Mouse (Mus musculus): Measurements from ENCODE around the gene Alg5. TPM values are rescaled to one million over a fixed set of nuclear protein-coding genes. Genes with fewer than 3 reads are reported as not detected.

The Alg5 gene
- polyA plus RNA-seq, 1 experiment from 2014 or later = 19.0 TPM

DNA sequence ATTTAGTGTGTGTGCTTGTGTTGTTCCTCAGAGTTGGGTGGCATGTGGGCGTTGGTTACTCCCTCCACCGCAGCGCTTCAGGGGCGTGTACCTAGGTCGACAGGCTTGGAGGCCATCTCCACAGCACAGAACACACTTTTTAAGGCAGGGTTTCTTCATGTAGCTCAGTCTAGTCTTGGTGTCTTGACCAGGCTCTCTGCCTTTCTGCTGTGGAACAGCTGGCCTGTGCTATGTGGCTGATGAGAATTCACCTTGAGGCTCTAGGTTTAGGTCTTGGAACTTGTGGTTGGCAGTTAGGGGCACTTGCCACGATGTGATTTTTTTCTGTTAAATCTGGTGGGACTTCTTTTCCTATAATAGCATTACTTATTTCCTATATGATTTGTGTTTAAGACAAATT, 21.1 kb upstream of the Alg5 start, which contains the start of gene Gm21958:
TSS of gene Gm21958 (minus strand) at position 101 of the 400 bp plus-strand sequence.
- Histone ChIP-seq H3K4me3 (ENCODE audit: low read depth, low read length) (no peak within 1 kb of the TSS), H3K9ac (ENCODE audit: low read depth, low read length) (no peak within 1 kb of the TSS), H3K27me3 (ENCODE audit: control insufficient read depth, insufficient read depth, low read depth, low read length) (no peaks in the 10 kb centered on the region), H3K27ac (ENCODE audit: low read length) (no peak within 1 kb of the TSS), H3K36me3 (ENCODE audit: control insufficient read depth, insufficient read depth) (peaks cover 35% of the 10 kb centered on the region), H3K4me2 (ENCODE audit: low read depth, low read length) (no peak within 1 kb of the TSS), H3K4me1 (ENCODE audit: control insufficient read depth, low read depth, low read length) (no peaks in the 10 kb centered on the region), H3K9me3 (replicated peaks; ENCODE audit: control insufficient read depth, low read length) (no peaks in the 10 kb centered on the region)
- no peak for ATAC-seq (ENCODE audit: low read depth)
- WGBS (ENCODE audit: insufficient replicate concordance) = 72% methylated on average over 6 of the region's 6 CpGs

GRCm38 (mm10) chr3:54715461-54715860, 19.9 kb upstream of the Alg5 start:
- Histone ChIP-seq H3K4me3 (ENCODE audit: low read depth, low read length) (no peak overlapping the region), H3K27ac (ENCODE audit: low read length) (no peak overlapping the region), H3K4me1 (ENCODE audit: control insufficient read depth, low read depth, low read length) (no peaks in the 10 kb centered on the region), H3K9ac (ENCODE audit: low read depth, low read length) (no peak overlapping the region), H3K9me3 (replicated peaks; ENCODE audit: control insufficient read depth, low read length) (no peaks in the 10 kb centered on the region), H3K27me3 (ENCODE audit: control insufficient read depth, insufficient read depth, low read depth, low read length) (no peaks in the 10 kb centered on the region), H3K36me3 (ENCODE audit: control insufficient read depth, insufficient read depth) (peaks cover 29% of the 10 kb centered on the region), H3K4me2 (ENCODE audit: low read depth, low read length) (no peak overlapping the region)
- 86% methylated on average over 6 of the region's 6 CpGs for WGBS (ENCODE audit: insufficient replicate concordance)
- ATAC-seq (ENCODE audit: low read depth) = no peak

DNA sequence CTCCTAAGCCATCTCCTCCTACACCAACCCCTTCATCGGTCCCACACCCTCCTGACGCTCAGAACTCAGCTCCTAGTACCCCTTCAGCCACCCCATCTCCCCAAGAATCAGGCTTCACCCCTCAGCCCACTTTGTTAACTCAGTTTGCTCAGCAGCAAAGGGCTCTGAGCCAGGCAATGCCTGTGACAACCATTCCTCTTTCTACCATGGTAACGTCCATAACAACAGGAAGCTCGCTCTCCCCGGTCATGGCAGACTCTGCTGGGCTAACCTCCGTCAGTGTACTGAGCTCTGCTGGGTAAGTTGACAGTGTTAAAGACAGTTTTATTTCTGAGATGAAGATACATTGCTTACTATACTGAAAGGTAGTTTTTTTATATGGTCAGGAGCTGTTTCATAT, 18.0 kb upstream of the Alg5 start:
- H3K27ac ChIP-seq (ENCODE audit: low read length) = no peak overlapping the region
- 78% methylated on average over 6 of the region's 6 CpGs for WGBS (ENCODE audit: insufficient replicate concordance)
- H3K27me3 ChIP-seq (ENCODE audit: control insufficient read depth, insufficient read depth, low read depth, low read length) = no peaks in the 10 kb centered on the region
- no peaks in the 10 kb centered on the region for H3K9me3 ChIP-seq (replicated peaks; ENCODE audit: control insufficient read depth, low read length)
- no peak overlapping the region for H3K4me3 ChIP-seq (ENCODE audit: low read depth, low read length)
- no peak overlapping the region for H3K9ac ChIP-seq (ENCODE audit: low read depth, low read length)
- no peak for ATAC-seq (ENCODE audit: low read depth)
- H3K4me2 ChIP-seq (ENCODE audit: low read depth, low read length) = no peak overlapping the region
- no peaks in the 10 kb centered on the region for H3K4me1 ChIP-seq (ENCODE audit: control insufficient read depth, low read depth, low read length)
- H3K36me3 ChIP-seq (ENCODE audit: control insufficient read depth, insufficient read depth) = peaks cover 27% of the 10 kb centered on the region

DNA sequence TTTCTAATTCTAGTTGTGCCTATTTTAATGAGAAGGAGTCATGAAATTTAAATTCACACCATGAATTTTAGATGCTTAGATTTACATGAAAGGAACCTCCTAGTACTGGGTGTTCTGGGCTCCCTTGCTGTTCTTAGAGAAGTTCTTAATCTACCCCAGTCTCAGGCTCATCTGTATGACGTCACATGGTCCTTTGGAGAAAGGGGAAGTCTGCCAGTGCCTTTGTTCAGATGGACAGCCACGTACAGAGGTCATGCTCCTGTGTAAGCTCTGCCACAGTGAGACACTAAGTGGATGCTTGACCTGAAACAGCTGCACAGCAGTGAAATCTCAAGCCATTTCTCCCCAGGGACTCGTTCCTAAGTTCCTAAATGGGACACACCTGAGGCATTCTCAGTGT, 16.4 kb upstream of the Alg5 start:
- H3K9ac ChIP-seq (ENCODE audit: low read depth, low read length) = no peak overlapping the region
- H3K4me3 ChIP-seq (ENCODE audit: low read depth, low read length) = no peak overlapping the region
- ATAC-seq (ENCODE audit: low read depth) = no peak
- H3K4me1 ChIP-seq (ENCODE audit: control insufficient read depth, low read depth, low read length) = no peaks in the 10 kb centered on the region
- peaks cover 26% of the 10 kb centered on the region for H3K36me3 ChIP-seq (ENCODE audit: control insufficient read depth, insufficient read depth)
- no peaks in the 10 kb centered on the region for H3K9me3 ChIP-seq (replicated peaks; ENCODE audit: control insufficient read depth, low read length)
- H3K27ac ChIP-seq (ENCODE audit: low read length) = no peak overlapping the region
- no peaks in the 10 kb centered on the region for H3K27me3 ChIP-seq (ENCODE audit: control insufficient read depth, insufficient read depth, low read depth, low read length)
- H3K4me2 ChIP-seq (ENCODE audit: low read depth, low read length) = no peak overlapping the region
- 49% methylated on average over 3 of the region's 3 CpGs for WGBS (ENCODE audit: insufficient replicate concordance)

DNA sequence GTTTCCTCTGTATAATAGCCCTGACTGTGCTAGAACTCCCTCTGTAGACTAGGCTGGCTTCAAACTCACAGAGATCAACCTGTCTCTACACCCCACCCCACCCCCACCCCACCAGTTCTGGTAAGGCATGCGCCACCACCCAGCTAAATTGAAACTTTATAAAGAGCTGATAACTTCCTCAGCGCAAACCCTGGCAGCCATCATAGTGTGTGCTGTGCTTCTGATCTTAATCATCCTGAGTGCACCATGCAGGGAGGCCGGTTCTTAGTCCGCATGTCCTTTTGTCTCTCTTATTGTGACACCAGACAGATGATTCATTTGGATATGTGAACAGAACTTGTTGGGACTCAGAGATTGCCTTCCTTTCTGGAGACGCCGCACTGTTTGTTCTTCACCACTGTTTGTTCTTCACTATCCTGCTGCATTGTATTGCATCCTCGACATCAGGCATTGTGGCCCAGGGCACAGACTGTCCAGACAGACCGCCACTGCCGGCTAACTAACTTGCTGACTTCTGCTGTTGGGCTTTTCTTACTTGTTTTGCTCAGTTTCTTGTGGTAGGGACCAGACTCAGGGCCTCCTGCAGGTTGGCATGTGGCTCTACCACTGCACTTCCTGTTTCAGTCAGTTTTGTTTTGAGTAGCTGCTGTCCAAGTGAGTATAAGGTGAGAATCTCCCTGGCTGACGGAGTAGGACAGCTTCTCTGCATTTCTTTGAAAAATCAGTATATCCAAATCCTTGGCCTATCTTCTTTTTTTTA, 11.4 kb upstream of the Alg5 start:
- H3K4me2 ChIP-seq (ENCODE audit: low read depth, low read length) = no peak overlapping the region
- no peaks in the 10 kb centered on the region for H3K4me1 ChIP-seq (ENCODE audit: control insufficient read depth, low read depth, low read length)
- H3K4me3 ChIP-seq (ENCODE audit: low read depth, low read length) = no peak overlapping the region
- 47% methylated on average over 10 of the region's 10 CpGs for WGBS (ENCODE audit: insufficient replicate concordance)
- no peak overlapping the region for H3K27ac ChIP-seq (ENCODE audit: low read length)
- 0 out of 2 replicates have a peak, but pooled peaks have one; percentile 30 for ATAC-seq (ENCODE audit: low read depth)
- no peak overlapping the region for H3K9ac ChIP-seq (ENCODE audit: low read depth, low read length)
- no peaks in the 10 kb centered on the region for H3K27me3 ChIP-seq (ENCODE audit: control insufficient read depth, insufficient read depth, low read depth, low read length)
- H3K9me3 ChIP-seq (replicated peaks; ENCODE audit: control insufficient read depth, low read length) = no peaks in the 10 kb centered on the region
- peaks cover 30% of the 10 kb centered on the region for H3K36me3 ChIP-seq (ENCODE audit: control insufficient read depth, insufficient read depth)

- Histone ChIP-seq H3K27me3 (ENCODE audit: control insufficient read depth, insufficient read depth, low read depth, low read length) (no peaks in the 10 kb centered on the region), H3K36me3 (ENCODE audit: control insufficient read depth, insufficient read depth) (peaks cover 42% of the 10 kb centered on the region), H3K9me3 (replicated peaks; ENCODE audit: control insufficient read depth, low read length) (no peaks in the 10 kb centered on the region), H3K27ac (ENCODE audit: low read length) (no peak overlapping the region), H3K4me3 (ENCODE audit: low read depth, low read length) (no peak overlapping the region), H3K4me2 (ENCODE audit: low read depth, low read length) (no peak overlapping the region), H3K4me1 (ENCODE audit: control insufficient read depth, low read depth, low read length) (no peaks in the 10 kb centered on the region), H3K9ac (ENCODE audit: low read depth, low read length) (no peak overlapping the region)
- WGBS (ENCODE audit: insufficient replicate concordance) = 52% methylated on average over 2 of the region's 2 CpGs
- no peak for ATAC-seq (ENCODE audit: low read depth)
These were observed 10.0 kb upstream of the Alg5 start for GRCm38 (mm10) chr3:54725344-54725743.

DNA sequence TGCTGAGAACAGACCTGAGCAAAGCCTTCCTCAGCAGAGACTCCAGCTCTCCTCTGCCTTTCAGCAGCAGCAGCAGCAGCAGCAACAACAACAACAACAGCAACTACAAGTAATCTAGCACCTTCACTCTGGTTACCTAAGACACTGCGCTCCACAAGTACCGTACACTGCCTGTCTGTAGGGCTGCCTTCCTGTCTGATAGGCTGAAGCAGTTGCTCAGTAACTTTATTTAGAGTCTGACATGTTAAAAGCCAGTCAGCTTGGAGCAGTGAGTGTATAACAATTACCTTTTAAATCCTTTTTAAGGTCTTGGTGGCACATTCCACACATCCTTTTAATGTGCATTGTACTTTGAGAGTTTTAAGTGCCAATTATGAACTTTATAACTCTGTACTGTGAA, 7.8 kb upstream of the Alg5 start:
- H3K27ac ChIP-seq (ENCODE audit: low read length) = no peak overlapping the region
- no peaks in the 10 kb centered on the region for H3K27me3 ChIP-seq (ENCODE audit: control insufficient read depth, insufficient read depth, low read depth, low read length)
- no peak overlapping the region for H3K9ac ChIP-seq (ENCODE audit: low read depth, low read length)
- 78% methylated on average over 2 of the region's 2 CpGs for WGBS (ENCODE audit: insufficient replicate concordance)
- no peak overlapping the region for H3K4me3 ChIP-seq (ENCODE audit: low read depth, low read length)
- peaks cover 54% of the 10 kb centered on the region for H3K36me3 ChIP-seq (ENCODE audit: control insufficient read depth, insufficient read depth)
- H3K9me3 ChIP-seq (replicated peaks; ENCODE audit: control insufficient read depth, low read length) = no peaks in the 10 kb centered on the region
- no peak for ATAC-seq (ENCODE audit: low read depth)
- peaks cover 1% of the 10 kb centered on the region for H3K4me1 ChIP-seq (ENCODE audit: control insufficient read depth, low read depth, low read length)
- H3K4me2 ChIP-seq (ENCODE audit: low read depth, low read length) = no peak overlapping the region

DNA sequence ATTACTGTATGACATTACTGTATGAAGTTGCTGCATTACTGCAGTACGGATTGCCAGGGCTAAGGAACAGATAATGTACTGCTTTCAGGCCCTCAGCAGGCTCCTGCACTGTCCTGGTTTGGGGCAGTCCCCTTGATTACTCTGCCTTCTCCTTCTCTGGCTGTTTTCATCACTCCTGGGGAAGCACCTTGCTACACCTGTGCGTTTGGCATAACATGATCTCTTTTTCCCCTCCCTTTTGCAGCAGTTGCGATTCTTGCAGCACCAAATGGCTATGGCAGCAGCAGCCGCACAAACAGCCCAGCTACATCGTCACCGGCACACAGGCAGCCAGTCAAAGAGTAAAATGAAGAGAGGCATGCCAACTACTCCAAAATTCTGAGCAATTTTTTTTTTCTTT, 7.2 kb upstream of the Alg5 start:
- H3K27ac ChIP-seq (ENCODE audit: low read length) = no peak overlapping the region
- no peaks in the 10 kb centered on the region for H3K9me3 ChIP-seq (replicated peaks; ENCODE audit: control insufficient read depth, low read length)
- no peak overlapping the region for H3K4me3 ChIP-seq (ENCODE audit: low read depth, low read length)
- ATAC-seq (ENCODE audit: low read depth) = no peak
- peaks cover 57% of the 10 kb centered on the region for H3K36me3 ChIP-seq (ENCODE audit: control insufficient read depth, insufficient read depth)
- peaks cover 7% of the 10 kb centered on the region for H3K4me1 ChIP-seq (ENCODE audit: control insufficient read depth, low read depth, low read length)
- no peak overlapping the region for H3K9ac ChIP-seq (ENCODE audit: low read depth, low read length)
- H3K27me3 ChIP-seq (ENCODE audit: control insufficient read depth, insufficient read depth, low read depth, low read length) = no peaks in the 10 kb centered on the region
- WGBS (ENCODE audit: insufficient replicate concordance) = 90% methylated on average over 6 of the region's 6 CpGs
- H3K4me2 ChIP-seq (ENCODE audit: low read depth, low read length) = no peak overlapping the region

DNA sequence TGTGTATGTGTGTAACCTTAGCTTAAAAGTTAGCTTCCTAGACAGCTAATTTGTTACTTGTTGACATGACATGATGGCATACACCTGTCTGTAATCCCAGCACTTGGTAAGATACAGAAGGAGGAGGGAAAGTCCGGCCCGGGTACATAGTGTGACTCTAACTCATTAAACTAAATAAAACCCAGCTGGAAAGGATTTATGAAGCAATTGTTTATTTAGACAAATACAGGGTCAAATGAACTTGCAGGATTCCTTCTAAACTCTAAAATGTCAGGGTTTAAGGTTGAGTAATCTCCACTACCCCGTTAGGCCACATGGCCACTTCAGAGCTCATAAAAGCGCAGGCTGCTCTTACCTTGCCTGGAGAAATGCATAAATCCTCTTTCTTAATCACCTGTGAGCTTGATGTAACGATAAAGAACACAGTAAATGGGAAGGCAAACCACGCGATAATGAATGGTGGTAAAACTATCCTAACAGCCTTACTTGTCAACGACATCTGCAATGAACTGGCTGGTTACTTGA, 3.7 kb upstream of the Alg5 start:
- no peak overlapping the region for H3K27ac ChIP-seq (ENCODE audit: low read length)
- peaks cover 51% of the 10 kb centered on the region for H3K36me3 ChIP-seq (ENCODE audit: control insufficient read depth, insufficient read depth)

More for the DNA sequence above, 3.7 kb upstream of the Alg5 start:
- peaks cover 23% of the 10 kb centered on the region for H3K4me1 ChIP-seq (ENCODE audit: control insufficient read depth, low read depth, low read length)
- no peak for ATAC-seq (ENCODE audit: low read depth)
- no peak overlapping the region for H3K9ac ChIP-seq (ENCODE audit: low read depth, low read length)
- no peaks in the 10 kb centered on the region for H3K9me3 ChIP-seq (replicated peaks; ENCODE audit: control insufficient read depth, low read length)
- 78% methylated on average over 8 of the region's 8 CpGs for WGBS (ENCODE audit: insufficient replicate concordance)
- no peaks in the 10 kb centered on the region for H3K27me3 ChIP-seq (ENCODE audit: control insufficient read depth, insufficient read depth, low read depth, low read length)
- H3K4me3 ChIP-seq (ENCODE audit: low read depth, low read length) = no peak overlapping the region
- no peak overlapping the region for H3K4me2 ChIP-seq (ENCODE audit: low read depth, low read length)

All from liver, embryonic 16.5 days (tissue).